Mouse (Mus musculus): ENCODE data around the gene Mboat7. TPM values are rescaled to one million over a fixed set of nuclear protein-coding genes. Genes with fewer than 3 reads are reported as not detected.
"Not testable (repeated sequence)": the region's sequence is repeated elsewhere in the genome, so short reads cannot be mapped to it uniquely, and the experiment has no call there.

Gene Mboat7
- total RNA-seq, 1 experiment = 34.4 TPM

DNA sequence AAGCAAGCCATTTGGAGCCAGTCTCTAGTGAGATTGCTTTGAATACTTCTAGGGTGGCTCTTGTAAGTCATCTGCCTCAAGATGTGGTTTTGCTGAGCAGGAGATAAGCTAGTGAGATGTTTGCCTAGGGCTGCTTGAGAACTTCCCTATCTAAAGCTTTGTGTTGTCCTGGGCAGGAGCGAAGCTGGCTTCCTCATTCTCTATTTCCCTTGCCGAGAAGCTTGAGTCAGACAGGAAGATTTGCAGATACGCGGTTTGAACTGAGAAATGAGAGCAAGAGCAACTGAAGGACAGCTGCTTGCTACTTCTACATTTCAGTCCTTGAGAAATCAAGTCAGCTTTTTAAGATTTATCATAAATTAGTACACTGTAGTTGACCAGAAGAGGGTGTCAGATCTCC is 13.7 kb upstream of the Mboat7 start:
- in situ Hi-C loops (cut with MboI; ENCODE audit: low sequenced_read_pairs in 2 of 2, unreplicated experiment in 2 of 2) = no loop called here
- Histone ChIP-seq H3K4me1 (ENCODE audit: control insufficient read depth in 2 of 2, insufficient read depth in 2 of 2, low read length in 2 of 2, poor library complexity in 1 of 2) (no peaks in the 10 kb centered on the region), H3K36me3 (ENCODE audit: control insufficient read depth, insufficient read depth, low read length, poor library complexity, severe bottlenecking) (peaks cover 32% of the 10 kb centered on the region), H3K9ac (ENCODE audit: insufficient read depth, low read depth, low read length, poor library complexity, severe bottlenecking) (peak overlapping the region; percentile 95; the same call in 1 of the 2 replicates), H3K4me3 (ENCODE audit: insufficient read depth in 1 of 2, low read depth in 1 of 2, low read length in 2 of 2, poor library complexity in 1 of 2, severe bottlenecking in 1 of 2) (peak overlapping the region in 1 of 2 experiments; percentile 85; a peak in 1 of 4 replicates), H3K9me3 (ENCODE audit: control insufficient read depth, insufficient read depth, low read depth, low read length) (no peaks in the 10 kb centered on the region), H3K27ac (ENCODE audit: insufficient read depth, low read depth, low read length, poor library complexity, severe bottlenecking) (peak overlapping the region; percentile 4; the same call in 1 of the 2 replicates)
- TF ChIP-seq CHD2 (IDR thresholded peaks at IDR 0.05; ENCODE audit: low read depth, low read length) = no peak
- TF ChIP-seq MAFK (IDR thresholded peaks at IDR 0.05; ENCODE audit: insufficient read depth, low read depth, low read length) = no peak
- TF ChIP-seq ZNF384 (IDR thresholded peaks at IDR 0.05; ENCODE audit: low read depth, low read length) = no peak
- no peak for TF ChIP-seq ZC3H11A (IDR thresholded peaks at IDR 0.05; ENCODE audit: borderline replicate concordance, low read depth, low read length)
- no peak for TF ChIP-seq HCFC1 (IDR thresholded peaks at IDR 0.05; ENCODE audit: borderline replicate concordance, insufficient read depth, low read length)
- DNase-seq (ENCODE audit: low read depth, low spot score) = no peak

GRCm38 (mm10) chr7:3706343-3706934 is 13.1 kb upstream of the Mboat7 start:
- peaks cover 32% of the 10 kb centered on the region for H3K36me3 ChIP-seq (ENCODE audit: control insufficient read depth, insufficient read depth, low read length, poor library complexity, severe bottlenecking)
- no peaks in the 10 kb centered on the region for H3K4me1 ChIP-seq (ENCODE audit: control insufficient read depth in 2 of 2, insufficient read depth in 2 of 2, low read length in 2 of 2, poor library complexity in 1 of 2)
- peak overlapping the region; percentile 38 to 85; a peak in 3 of 4 replicates for H3K4me3 ChIP-seq (ENCODE audit: insufficient read depth in 1 of 2, low read depth in 1 of 2, low read length in 2 of 2, poor library complexity in 1 of 2, severe bottlenecking in 1 of 2)
- no peak for DNase-seq (ENCODE audit: low read depth, low spot score)
- H3K27ac ChIP-seq (ENCODE audit: insufficient read depth, low read depth, low read length, poor library complexity, severe bottlenecking) = peak overlapping the region; percentile 93; the same call in 1 of the 2 replicates
- TF ChIP-seq HCFC1 (IDR thresholded peaks at IDR 0.05; ENCODE audit: borderline replicate concordance, insufficient read depth, low read length) (no peak), ZNF384 (IDR thresholded peaks at IDR 0.05; ENCODE audit: low read depth, low read length) (no peak), MAFK (IDR thresholded peaks at IDR 0.05; ENCODE audit: insufficient read depth, low read depth, low read length) (no peak), CHD2 (IDR thresholded peaks at IDR 0.05; ENCODE audit: low read depth, low read length) (no peak), ZC3H11A (IDR thresholded peaks at IDR 0.05; ENCODE audit: borderline replicate concordance, low read depth, low read length) (no peak)
- H3K9ac ChIP-seq (ENCODE audit: insufficient read depth, low read depth, low read length, poor library complexity, severe bottlenecking) = peak overlapping the region; percentile 95
- in situ Hi-C loops (cut with MboI; ENCODE audit: low sequenced_read_pairs in 2 of 2, unreplicated experiment in 2 of 2) = no loop called here
- no peaks in the 10 kb centered on the region for H3K9me3 ChIP-seq (ENCODE audit: control insufficient read depth, insufficient read depth, low read depth, low read length)

GRCm38 (mm10) chr7:3705911-3706310 is 12.6 kb upstream of the Mboat7 start:
- Histone ChIP-seq H3K9me3 (ENCODE audit: control insufficient read depth, insufficient read depth, low read depth, low read length) (no peaks in the 10 kb centered on the region), H3K4me3 (ENCODE audit: insufficient read depth in 1 of 2, low read depth in 1 of 2, low read length in 2 of 2, poor library complexity in 1 of 2, severe bottlenecking in 1 of 2) (peak overlapping the region; percentile 38 to 85), H3K27ac (ENCODE audit: insufficient read depth, low read depth, low read length, poor library complexity, severe bottlenecking) (peak overlapping the region; percentile 93; the same call in 1 of the 2 replicates), H3K36me3 (ENCODE audit: control insufficient read depth, insufficient read depth, low read length, poor library complexity, severe bottlenecking) (peaks cover 34% of the 10 kb centered on the region), H3K4me1 (ENCODE audit: control insufficient read depth in 2 of 2, insufficient read depth in 2 of 2, low read length in 2 of 2, poor library complexity in 1 of 2) (no peaks in the 10 kb centered on the region), H3K9ac (ENCODE audit: insufficient read depth, low read depth, low read length, poor library complexity, severe bottlenecking) (peak overlapping the region; percentile 95)
- no peak for DNase-seq (ENCODE audit: low read depth, low spot score)
- TF ChIP-seq ZNF384 (IDR thresholded peaks at IDR 0.05; ENCODE audit: low read depth, low read length) (no peak), CHD2 (IDR thresholded peaks at IDR 0.05; ENCODE audit: low read depth, low read length) (no peak), HCFC1 (IDR thresholded peaks at IDR 0.05; ENCODE audit: borderline replicate concordance, insufficient read depth, low read length) (no peak)
- in situ Hi-C loops (cut with MboI; ENCODE audit: low sequenced_read_pairs in 2 of 2, unreplicated experiment in 2 of 2) = no loop called here

DNA sequence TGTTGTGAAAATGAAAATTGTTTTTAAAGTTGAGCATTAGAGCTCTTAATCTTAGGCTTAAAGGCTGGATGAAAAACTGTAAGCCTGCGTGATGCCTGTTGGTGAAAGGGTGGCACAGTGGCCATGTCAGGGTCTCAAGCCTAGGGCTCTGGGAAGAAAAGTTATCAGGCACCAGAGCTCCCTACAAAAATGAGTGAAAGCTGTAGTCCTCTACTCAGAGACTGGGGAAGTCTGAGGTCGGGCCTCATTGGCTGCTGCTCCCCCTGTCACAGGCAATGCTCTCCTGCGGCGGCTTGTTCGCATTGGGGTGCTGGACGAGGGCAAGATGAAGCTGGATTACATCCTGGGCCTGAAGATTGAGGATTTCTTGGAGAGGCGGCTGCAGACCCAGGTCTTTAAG is 12.1 kb upstream of the Mboat7 start:
- DNase-seq (ENCODE audit: low read depth, low spot score) = not testable (repeated sequence)
- Histone ChIP-seq H3K9ac (ENCODE audit: insufficient read depth, low read depth, low read length, poor library complexity, severe bottlenecking) (peak overlapping the region; percentile 95), H3K27ac (ENCODE audit: insufficient read depth, low read depth, low read length, poor library complexity, severe bottlenecking) (peak overlapping the region; percentile 93)

GRCm38 (mm10) chr7:3704475-3704874 is 11.2 kb upstream of the Mboat7 start:
- Histone ChIP-seq H3K4me1 (ENCODE audit: control insufficient read depth in 2 of 2, insufficient read depth in 2 of 2, low read length in 2 of 2, poor library complexity in 1 of 2) (no peaks in the 10 kb centered on the region), H3K9me3 (ENCODE audit: control insufficient read depth, insufficient read depth, low read depth, low read length) (no peaks in the 10 kb centered on the region), H3K36me3 (ENCODE audit: control insufficient read depth, insufficient read depth, low read length, poor library complexity, severe bottlenecking) (peaks cover 36% of the 10 kb centered on the region), H3K9ac (ENCODE audit: insufficient read depth, low read depth, low read length, poor library complexity, severe bottlenecking) (peak overlapping the region; percentile 95), H3K27ac (ENCODE audit: insufficient read depth, low read depth, low read length, poor library complexity, severe bottlenecking) (peak overlapping the region; percentile 93), H3K4me3 (ENCODE audit: insufficient read depth in 1 of 2, low read depth in 1 of 2, low read length in 2 of 2, poor library complexity in 1 of 2, severe bottlenecking in 1 of 2) (peak overlapping the region; percentile 79 to 85)
- DNase-seq (ENCODE audit: low read depth, low spot score) = no peak
- in situ Hi-C loops (cut with MboI; ENCODE audit: low sequenced_read_pairs in 2 of 2, unreplicated experiment in 2 of 2) = no loop called here
- TF ChIP-seq ZC3H11A (IDR thresholded peaks at IDR 0.05; ENCODE audit: borderline replicate concordance, low read depth, low read length) (no peak), ZNF384 (IDR thresholded peaks at IDR 0.05; ENCODE audit: low read depth, low read length) (no peak)

More for the DNA sequence above, 12.1 kb upstream of the Mboat7 start:
- H3K36me3 ChIP-seq (ENCODE audit: control insufficient read depth, insufficient read depth, low read length, poor library complexity, severe bottlenecking) = peaks cover 34% of the 10 kb centered on the region
- H3K9me3 ChIP-seq (ENCODE audit: control insufficient read depth, insufficient read depth, low read depth, low read length); in situ Hi-C loops (cut with MboI; ENCODE audit: low sequenced_read_pairs in 2 of 2, unreplicated experiment in 2 of 2); H3K4me1 ChIP-seq (ENCODE audit: control insufficient read depth in 2 of 2, insufficient read depth in 2 of 2, low read length in 2 of 2, poor library complexity in 1 of 2): not testable (repeated sequence)
- H3K4me3 ChIP-seq (ENCODE audit: insufficient read depth in 1 of 2, low read depth in 1 of 2, low read length in 2 of 2, poor library complexity in 1 of 2, severe bottlenecking in 1 of 2) = peak overlapping the region; percentile 79 to 85
